Mouse (Mus musculus) embryonic facial prominence, embryonic 11.5 days (tissue): ENCODE results near the gene Akr1cl. TPM values are rescaled to one million over a fixed set of nuclear protein-coding genes. Genes with fewer than 3 reads are reported as not detected.

ENCODE experiments used
- ATAC-seq: fragments of 200-750 bp; cut with Nextera tagmentation; replicated peaks from 2 replicates; pipeline ENCODE4 v1.8.0; 2017; ENCODE audit warnings: low read depth; ENCODE audit not compliant: insufficient number of reproducible peaks, low FRiP score, low TSS enrichment
- DNase-seq: peaks from one replicate; pipeline ENCODE4 v3.0.0-alpha.2; 2015; ENCODE audit warnings: low spot score
- H3K27ac ChIP-seq: fragments of 300-500 bp; sonication (generic); replicated peaks from 2 replicates; pipeline ENCODE4 v1.5.1; 2014; ENCODE audit warnings: mild to moderate bottlenecking, low read depth, low read length, control low read depth
- H3K27me3 ChIP-seq: fragments of 300-500 bp; sonication (generic); 2 replicates; pipeline ENCODE4 v1.6.1; 2014; ENCODE audit warnings: mild to moderate bottlenecking, low read length, moderate library complexity, mixed read lengths; ENCODE audit not compliant: control insufficient read depth, insufficient read depth
- H3K36me3 ChIP-seq: fragments of 300-500 bp; sonication (generic); replicated peaks from 2 replicates; pipeline ENCODE4 v1.6.1; 2014; ENCODE audit warnings: low read depth, mild to moderate bottlenecking, low read length, moderate library complexity, mixed read lengths; ENCODE audit not compliant: control insufficient read depth, insufficient read depth
- H3K4me1 ChIP-seq: fragments of 300-500 bp; sonication (generic); 2 replicates; pipeline ENCODE4 v1.6.1; 2014; ENCODE audit warnings: low read length, mixed read lengths; ENCODE audit not compliant: control insufficient read depth, insufficient read depth
- H3K4me2 ChIP-seq: fragments of 300-500 bp; sonication (generic); 2 replicates; pipeline ENCODE4 v1.6.1; 2014; ENCODE audit warnings: low read depth, mild to moderate bottlenecking, control low read depth, low read length, moderate library complexity
- H3K4me3 ChIP-seq: fragments of 300-500 bp; sonication (generic); 2 replicates; pipeline ENCODE4 v1.5.1; 2014; ENCODE audit warnings: low read depth, low read length, control low read depth
- H3K9ac ChIP-seq: fragments of 300-500 bp; sonication (generic); replicated peaks from 2 replicates; pipeline ENCODE4 v1.6.1; 2014; ENCODE audit warnings: mild to moderate bottlenecking, control low read depth, low read length
- H3K9me3 ChIP-seq: fragments of 300-500 bp; sonication (generic); replicated peaks from 2 replicates; pipeline ENCODE4 v1.6.1; 2016; ENCODE audit warnings: mild to moderate bottlenecking, low read length, inconsistent platforms, mixed read lengths; ENCODE audit not compliant: control insufficient read depth
- WGBS: fragments of 180-500 bp; shearing (Covaris S2); extraction: QIAGEN DNeasy Blood & Tissue Kit; methylation state at CpG from one replicate; pipeline ENCODE4 v1.1.7; 2014; 5-methylcytosine and 5-hydroxymethylcytosine counted together
- polyA plus RNA-seq: library from polyadenylated mRNA; unstranded; fragments of >200 nt; fragmentation: Nextera tagmentation; extraction: Ambion mirVana; gene quantifications from 2 replicates; pipeline ENCODE4 v1.2.1, GENCODE M21; 2014

The Akr1cl gene
- polyA plus RNA-seq, 1 experiment from 2014 or later, result 1.0 TPM

GRCm38 (mm10) chr1:65037542-65037941, 5.0 kb upstream of the Akr1cl start:
- H3K27me3 ChIP-seq, result no peaks in the 10 kb centered on the region; the same call in 1 of the 2 replicates
- 80% methylated on average over 2 of the region's 2 CpGs for WGBS
- no peak overlapping the region for H3K4me3 ChIP-seq
- H3K9ac ChIP-seq, result no peak overlapping the region
- no peak for DNase-seq
- ATAC-seq, result no peak
- H3K4me1 ChIP-seq, result no peaks in the 10 kb centered on the region
- H3K4me2 ChIP-seq, result no peak overlapping the region
- no peaks in the 10 kb centered on the region for H3K36me3 ChIP-seq
- H3K9me3 ChIP-seq, result no peaks in the 10 kb centered on the region
- H3K27ac ChIP-seq, result no peak overlapping the region

- DNase-seq, result peak; percentile 24
- no peaks in the 10 kb centered on the region for H3K27me3 ChIP-seq
- H3K4me1 ChIP-seq, result no peaks in the 10 kb centered on the region
- WGBS, result 26% methylated on average over 3 of the region's 3 CpGs
- no peaks in the 10 kb centered on the region for H3K9me3 ChIP-seq
- no peaks in the 10 kb centered on the region for H3K36me3 ChIP-seq
- no peak overlapping the region for H3K9ac ChIP-seq
- H3K27ac ChIP-seq, result no peak overlapping the region
- ATAC-seq, result peak; percentile 65; the same call in 1 of the 2 replicates
- H3K4me3 ChIP-seq, result no peak overlapping the region
- H3K4me2 ChIP-seq, result no peak overlapping the region
Measured at GRCm38 (mm10) chr1:65035513-65035912, 3.0 kb upstream of the Akr1cl start.

- ATAC-seq, result no peak
- Histone ChIP-seq H3K9ac (no peak overlapping the region), H3K27me3 (no peaks in the 10 kb centered on the region), H3K4me3 (no peak overlapping the region), H3K36me3 (no peaks in the 10 kb centered on the region), H3K4me1 (no peaks in the 10 kb centered on the region), H3K27ac (no peak overlapping the region), H3K9me3 (no peaks in the 10 kb centered on the region), H3K4me2 (no peak overlapping the region)
- WGBS, result 57% methylated on average over 9 of the region's 9 CpGs
- DNase-seq, result no peak
Measured at GRCm38 (mm10) chr1:65028206-65028605, 4.4 kb downstream of the Akr1cl start.

- H3K27ac ChIP-seq, result no peak overlapping the region
- no peak overlapping the region for H3K4me2 ChIP-seq
- no peaks in the 10 kb centered on the region for H3K9me3 ChIP-seq
- H3K27me3 ChIP-seq, result no peaks in the 10 kb centered on the region
- no peaks in the 10 kb centered on the region for H3K36me3 ChIP-seq
- no peak overlapping the region for H3K9ac ChIP-seq
- DNase-seq (no peak), ATAC-seq (no peak)
- H3K4me3 ChIP-seq, result no peak overlapping the region
- WGBS, result 84% methylated on average over 4 of the region's 4 CpGs
- H3K4me1 ChIP-seq, result no peaks in the 10 kb centered on the region
Measured at GRCm38 (mm10) chr1:65012726-65013125, 19.8 kb downstream of the Akr1cl start.

- 12% methylated on average over 9 of the region's 9 CpGs for WGBS
- H3K4me2 ChIP-seq, result no peak overlapping the region
- peak; percentile 65; the same call in 1 of the 2 replicates for ATAC-seq
Measured at GRCm38 (mm10) chr1:65010153-65010552, 22.4 kb downstream of the Akr1cl start.

GRCm38 (mm10) chr1:65005575-65005974, 27.0 kb downstream of the Akr1cl start:
- 85% methylated on average over 6 of the region's 6 CpGs for WGBS
- no peaks in the 10 kb centered on the region for H3K36me3 ChIP-seq
- H3K27me3 ChIP-seq, result no peaks in the 10 kb centered on the region
- no peak overlapping the region for H3K4me2 ChIP-seq
- ATAC-seq (no peak), DNase-seq (no peak)
- no peaks in the 10 kb centered on the region for H3K4me1 ChIP-seq
- H3K9me3 ChIP-seq, result no peaks in the 10 kb centered on the region
- no peak overlapping the region for H3K27ac ChIP-seq
- H3K9ac ChIP-seq, result no peak overlapping the region
- no peak overlapping the region for H3K4me3 ChIP-seq

More at GRCm38 (mm10) chr1:65010153-65010552, 22.4 kb downstream of the Akr1cl start:
- peak; percentile 90 for DNase-seq
- H3K9me3 ChIP-seq, result no peaks in the 10 kb centered on the region
- no peak overlapping the region for H3K27ac ChIP-seq
- no peak overlapping the region for H3K4me3 ChIP-seq
- no peak overlapping the region for H3K9ac ChIP-seq
- no peaks in the 10 kb centered on the region for H3K4me1 ChIP-seq
- no peaks in the 10 kb centered on the region for H3K36me3 ChIP-seq
- no peaks in the 10 kb centered on the region for H3K27me3 ChIP-seq

- no peaks in the 10 kb centered on the region for H3K4me1 ChIP-seq
- no peaks in the 10 kb centered on the region for H3K36me3 ChIP-seq
- no peaks in the 10 kb centered on the region for H3K27me3 ChIP-seq
- ATAC-seq (no peak), DNase-seq (no peak)
- no peak overlapping the region for H3K9ac ChIP-seq
- no peaks in the 10 kb centered on the region for H3K9me3 ChIP-seq
- no peak overlapping the region for H3K4me2 ChIP-seq
- 80% methylated on average over 4 of the region's 4 CpGs for WGBS
- H3K4me3 ChIP-seq, result no peak overlapping the region
- H3K27ac ChIP-seq, result no peak overlapping the region
Measured at GRCm38 (mm10) chr1:65004526-65004925, 28.0 kb downstream of the Akr1cl start.

- H3K4me3 ChIP-seq, result no peak overlapping the region
- WGBS, result 85% methylated on average over 4 of the region's 4 CpGs
- DNase-seq, result no peak
- H3K9ac ChIP-seq, result no peak overlapping the region
- no peak overlapping the region for H3K27ac ChIP-seq
- H3K4me1 ChIP-seq, result no peaks in the 10 kb centered on the region
- no peak overlapping the region for H3K4me2 ChIP-seq
- no peaks in the 10 kb centered on the region for H3K36me3 ChIP-seq
- ATAC-seq, result no peak
- H3K9me3 ChIP-seq, result no peaks in the 10 kb centered on the region
- no peaks in the 10 kb centered on the region for H3K27me3 ChIP-seq
Measured at GRCm38 (mm10) chr1:64993206-64993605, 39.4 kb downstream of the Akr1cl start.
